Mouse (Mus musculus) gastrocnemius, adult 18-20 months (tissue): Measurements from ENCODE around the gene Slc2a9. TPM values are rescaled to one million over a fixed set of nuclear protein-coding genes. Genes with fewer than 3 reads are reported as not detected.

Source experiments
- total RNA-seq, 2 experiments: library from RNA; stranded (reverse); gene quantifications; 2 replicates each; pipeline ENCODE4 v1.2.3; 2021

The Slc2a9 gene
- total RNA-seq, 2 experiments from 2014 or later: 0.27 to 0.33 TPM

Other genes starting within 250 kb of the Slc2a9 start
- gene Tmem128, start 243.0 kb downstream of the Slc2a9 start, total RNA-seq: 1 to 10 TPM; 6.4 to 7.8 TPM
- under 1 TPM; 0.27 to 0.71 TPM for gene Otop1, start 227.2 kb downstream of the Slc2a9 start, total RNA-seq
- gene Drd5, start 183.8 kb downstream of the Slc2a9 start, total RNA-seq: not detected
- 10 to 100 TPM; 38.3 to 70.3 TPM for gene Wdr1, start 60.1 kb upstream of the Slc2a9 start, total RNA-seq
- 1 to 10 TPM; 2.2 to 2.3 TPM for gene Zfp518b, start 181.7 kb upstream of the Slc2a9 start, total RNA-seq